Mouse (Mus musculus) NIH3T3 (cell line): Measurements from ENCODE around the gene AL607142.1.

Experiments
- DNase-seq: peaks from one replicate; pipeline ENCODE4 v3.0.0-alpha.2; 2012; ENCODE audit warnings: low read depth

The AL607142.1 gene

DNA sequence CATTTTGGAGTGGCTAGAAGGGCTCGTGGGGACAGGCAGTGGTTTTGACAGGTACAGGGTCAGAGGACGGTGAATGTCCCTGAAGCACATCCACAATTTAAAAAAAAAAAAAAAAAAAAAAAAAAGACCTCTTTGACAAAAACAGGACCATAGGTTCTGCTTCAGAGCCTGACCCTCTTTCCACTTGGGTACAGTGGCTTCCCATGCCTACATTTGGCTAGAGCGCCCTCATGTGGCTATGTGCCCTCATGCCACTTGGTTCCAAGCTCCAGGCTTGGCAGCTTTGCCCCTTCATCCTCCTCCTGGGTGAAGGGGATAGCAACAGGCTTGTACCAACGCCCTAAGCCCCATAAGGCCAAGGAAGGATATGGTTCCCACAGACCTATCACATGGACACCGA, 39.8 kb downstream of the AL607142.1 start:
- peak; percentile 82 for DNase-seq

DNA sequence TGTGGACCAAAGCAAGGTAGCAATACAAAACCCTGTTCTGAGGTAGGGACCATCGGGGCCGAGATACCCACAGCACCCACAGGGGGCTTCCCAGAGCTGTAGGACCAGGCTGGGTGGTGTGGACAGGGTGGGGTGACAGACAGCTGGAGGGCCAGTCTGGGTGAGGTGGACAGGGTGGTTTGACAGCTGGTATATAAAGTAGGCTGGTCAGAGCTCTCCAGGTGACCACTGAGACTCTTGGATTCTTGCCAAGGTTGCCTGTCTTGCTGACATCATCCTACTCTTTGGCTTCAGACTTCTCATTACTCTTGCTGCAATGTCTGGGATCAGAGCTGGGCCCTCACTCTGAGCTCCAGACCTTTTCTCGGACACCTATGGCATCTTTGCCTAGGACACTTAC, 41.6 kb downstream of the AL607142.1 start:
- DNase-seq: no peak

DNA sequence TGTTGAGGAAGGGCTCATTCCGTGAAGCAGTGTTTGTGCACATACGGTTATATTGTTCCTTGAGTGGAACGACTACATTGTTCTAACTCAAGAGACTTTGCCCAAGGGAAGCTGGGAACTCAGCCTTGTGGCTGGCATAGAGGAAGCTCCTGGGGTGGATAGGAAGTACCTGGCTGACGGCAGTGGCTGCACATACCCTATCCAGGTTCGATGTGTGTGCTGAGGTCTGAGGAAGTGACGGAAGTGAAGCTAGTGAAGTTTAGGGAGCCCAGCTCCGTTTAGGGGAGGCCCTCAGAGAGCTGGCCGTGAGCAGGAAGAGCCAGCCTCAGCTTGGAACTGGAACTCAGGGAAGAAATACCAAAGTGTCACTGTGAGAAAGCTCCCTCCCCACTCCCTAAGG, 43.0 kb downstream of the AL607142.1 start:
- DNase-seq: no peak

DNA sequence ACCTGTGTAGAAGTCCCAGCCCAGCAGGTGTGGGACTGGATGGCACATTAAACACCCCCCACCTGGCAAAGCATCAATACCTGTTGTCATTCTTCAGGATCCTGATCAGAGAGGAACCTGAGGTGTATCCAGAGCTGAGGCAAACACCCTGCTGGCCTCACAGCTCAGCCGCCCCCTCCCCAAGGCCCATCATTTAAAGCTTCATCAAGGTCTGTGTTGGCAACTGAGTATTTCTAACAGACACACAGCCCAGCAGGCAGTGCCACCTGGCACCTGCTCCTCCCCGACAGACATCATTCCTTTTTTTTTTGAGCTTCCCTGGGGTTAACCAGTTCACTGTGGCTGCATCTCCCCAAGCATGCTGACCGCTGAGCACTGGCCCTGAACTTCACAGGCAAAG, 50.7 kb downstream of the AL607142.1 start:
- no peak for DNase-seq

DNA sequence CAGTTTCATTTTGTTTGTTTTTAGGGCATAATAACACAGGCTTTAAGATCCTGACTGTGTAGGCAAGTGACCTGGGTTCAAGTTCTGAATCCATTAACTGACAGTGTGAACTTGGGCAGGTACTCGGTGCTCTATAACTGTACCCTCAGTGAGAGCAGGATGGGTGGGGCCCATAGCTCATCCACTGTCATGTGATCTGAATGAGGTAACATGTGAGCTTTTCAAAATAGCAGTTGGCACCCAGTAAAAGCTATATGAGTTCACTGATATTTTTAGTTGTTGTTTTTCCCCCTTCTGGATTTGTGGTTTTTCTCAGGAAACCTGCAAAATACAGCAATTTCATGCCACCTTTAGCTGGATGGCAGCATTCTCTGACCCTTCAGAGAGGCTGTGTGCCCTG, 51.5 kb downstream of the AL607142.1 start:
- peak; percentile 29 for DNase-seq

DNA sequence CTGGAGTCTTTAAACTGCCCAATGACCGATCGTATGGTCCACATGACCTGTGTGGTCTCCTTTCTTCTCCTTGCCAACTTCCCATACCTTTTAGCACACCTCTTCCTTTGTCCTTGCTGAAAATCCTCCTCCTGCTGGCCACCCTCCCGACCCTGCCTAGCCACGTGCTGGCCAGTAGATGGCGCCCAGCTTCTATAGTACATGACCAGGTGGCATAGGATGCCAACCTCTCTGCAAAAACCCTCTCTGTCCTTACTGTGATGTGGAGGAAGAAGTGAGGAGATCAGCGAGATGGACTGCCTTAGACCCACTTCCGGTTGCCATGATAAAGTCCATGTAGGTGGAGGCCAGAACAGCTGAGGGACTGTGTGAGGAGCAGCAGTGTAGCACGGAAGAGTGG, 55.5 kb downstream of the AL607142.1 start:
- DNase-seq: peak; percentile 80

DNA sequence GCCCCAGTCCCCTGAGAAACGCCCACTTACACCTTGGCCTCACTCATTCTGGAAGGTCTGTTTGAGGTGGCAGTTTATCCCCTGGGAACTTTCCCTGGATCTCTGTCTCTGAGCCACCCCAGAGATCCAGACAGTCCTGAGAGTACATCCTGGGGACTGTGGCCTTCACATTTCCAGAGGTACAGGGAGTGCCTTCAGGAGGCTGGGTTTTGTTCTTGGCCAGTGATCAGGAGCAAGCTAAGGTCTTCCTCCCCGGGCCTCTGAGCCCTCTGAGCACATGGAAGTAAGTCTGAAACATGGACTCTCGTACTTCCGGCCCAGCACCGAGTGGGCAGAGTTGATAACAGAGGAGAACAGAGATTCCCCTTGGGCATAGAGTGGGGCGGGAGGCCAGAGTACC, 59.9 kb downstream of the AL607142.1 start:
- DNase-seq: no peak

DNA sequence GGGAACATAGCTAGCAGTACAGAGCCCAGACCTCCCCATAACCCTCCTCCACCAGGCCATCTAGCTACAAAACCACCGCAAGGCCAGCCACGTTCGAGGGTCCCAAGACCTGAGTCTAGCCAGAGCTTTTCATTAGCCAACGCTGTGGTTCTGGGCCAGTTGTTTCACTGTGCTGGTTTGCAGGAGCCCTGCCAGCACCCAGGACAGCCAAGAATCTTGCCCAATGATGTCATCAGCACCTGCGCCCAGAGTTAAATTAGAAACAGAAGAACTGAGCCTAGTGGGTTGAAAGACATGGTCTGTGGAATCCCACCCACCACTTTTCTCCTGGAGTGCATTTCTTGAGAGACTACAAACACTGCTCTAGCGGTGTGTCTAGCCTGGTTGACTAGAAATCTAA, 61.3 kb downstream of the AL607142.1 start:
- peak; percentile 86 for DNase-seq

DNA sequence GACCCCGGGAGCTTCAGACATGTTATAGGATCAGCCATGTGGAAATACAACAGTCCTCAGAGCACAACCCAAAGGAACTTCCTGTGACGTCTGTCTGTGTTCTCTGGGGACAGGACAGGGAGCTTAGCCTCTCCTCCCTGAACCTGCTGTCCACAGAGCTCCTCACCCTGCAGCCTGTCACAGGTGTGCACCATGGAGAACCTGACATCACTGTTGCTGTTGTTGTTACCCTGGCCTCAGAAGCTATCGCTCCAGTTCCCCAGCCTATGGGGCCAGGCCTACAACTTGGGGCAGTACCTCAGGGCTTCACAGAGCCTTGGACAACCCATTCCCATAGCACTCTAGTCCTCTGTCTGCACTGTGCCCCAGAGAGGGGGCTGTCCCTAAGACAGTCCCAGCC, 62.5 kb downstream of the AL607142.1 start:
- no peak for DNase-seq

DNA sequence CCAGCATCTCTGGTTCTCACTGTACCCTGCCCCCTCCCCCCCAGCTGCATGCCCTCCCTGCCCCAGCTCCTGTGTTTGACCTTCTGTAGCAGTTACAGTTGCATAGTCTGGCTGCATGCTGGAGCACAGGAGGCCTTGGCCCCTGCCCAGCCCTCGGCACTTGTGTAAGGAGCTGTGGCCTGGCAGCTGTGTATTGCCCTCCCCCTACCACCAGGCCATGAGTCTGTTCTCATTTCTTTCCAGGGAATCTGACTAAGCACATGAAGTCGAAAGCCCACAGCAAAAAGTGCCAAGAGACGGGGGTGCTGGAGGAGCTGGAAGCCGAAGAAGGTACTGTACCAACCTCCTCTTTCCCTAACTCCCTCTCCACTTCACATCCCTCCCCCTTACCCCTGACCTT, 63.2 kb downstream of the AL607142.1 start:
- peak; percentile 97 for DNase-seq

DNA sequence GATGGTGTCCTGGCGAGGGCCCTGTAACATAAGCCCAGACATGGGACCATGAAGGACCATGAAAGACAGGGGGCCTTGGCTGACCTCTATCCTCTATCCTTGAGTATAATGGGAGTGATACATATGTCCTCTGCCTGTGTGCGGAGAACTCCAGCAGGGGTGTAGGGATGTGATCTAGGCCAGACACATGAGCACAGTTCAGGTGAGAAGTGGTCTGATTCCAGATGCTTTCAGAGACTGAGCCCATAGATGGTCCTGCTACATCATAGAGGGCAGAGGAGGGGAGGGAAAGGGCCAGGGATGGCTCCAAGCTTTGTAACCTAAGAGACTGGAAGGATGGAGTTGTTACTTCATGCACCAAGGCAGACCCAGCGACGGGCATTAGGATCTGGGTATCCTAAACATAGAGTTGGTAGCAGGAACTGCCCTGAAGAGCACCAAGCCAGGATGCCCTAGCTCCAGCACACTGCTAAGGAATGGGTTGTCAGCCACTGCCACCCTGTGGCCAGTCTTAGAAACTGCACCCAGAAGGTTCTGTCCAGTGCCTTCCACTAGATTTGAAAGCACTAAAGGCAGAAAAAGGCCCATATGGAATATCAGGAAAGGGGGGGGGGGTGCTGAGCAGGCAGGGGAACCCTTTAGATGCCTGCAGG, 64.6 kb downstream of the AL607142.1 start:
- DNase-seq: peak; percentile 88

DNA sequence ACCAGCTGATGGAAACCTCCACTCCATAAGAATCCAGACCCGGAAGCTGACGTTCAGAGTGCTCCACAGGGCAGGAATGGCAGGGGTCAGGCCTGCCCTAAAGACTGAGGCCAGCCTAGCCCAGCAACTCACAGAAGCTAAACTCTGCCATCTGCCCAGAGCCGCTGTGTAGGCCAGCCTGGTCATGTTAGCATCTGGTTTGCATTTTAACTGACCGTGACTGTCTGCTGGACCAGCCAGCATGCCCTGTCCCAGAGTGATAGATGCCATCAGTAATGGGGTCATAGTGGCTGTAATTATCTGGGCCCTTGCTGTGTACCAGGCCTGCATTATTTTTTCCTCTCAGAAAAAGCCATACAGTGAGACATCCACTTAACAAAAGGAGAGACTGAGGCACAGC, 66.1 kb downstream of the AL607142.1 start:
- no peak for DNase-seq

DNA sequence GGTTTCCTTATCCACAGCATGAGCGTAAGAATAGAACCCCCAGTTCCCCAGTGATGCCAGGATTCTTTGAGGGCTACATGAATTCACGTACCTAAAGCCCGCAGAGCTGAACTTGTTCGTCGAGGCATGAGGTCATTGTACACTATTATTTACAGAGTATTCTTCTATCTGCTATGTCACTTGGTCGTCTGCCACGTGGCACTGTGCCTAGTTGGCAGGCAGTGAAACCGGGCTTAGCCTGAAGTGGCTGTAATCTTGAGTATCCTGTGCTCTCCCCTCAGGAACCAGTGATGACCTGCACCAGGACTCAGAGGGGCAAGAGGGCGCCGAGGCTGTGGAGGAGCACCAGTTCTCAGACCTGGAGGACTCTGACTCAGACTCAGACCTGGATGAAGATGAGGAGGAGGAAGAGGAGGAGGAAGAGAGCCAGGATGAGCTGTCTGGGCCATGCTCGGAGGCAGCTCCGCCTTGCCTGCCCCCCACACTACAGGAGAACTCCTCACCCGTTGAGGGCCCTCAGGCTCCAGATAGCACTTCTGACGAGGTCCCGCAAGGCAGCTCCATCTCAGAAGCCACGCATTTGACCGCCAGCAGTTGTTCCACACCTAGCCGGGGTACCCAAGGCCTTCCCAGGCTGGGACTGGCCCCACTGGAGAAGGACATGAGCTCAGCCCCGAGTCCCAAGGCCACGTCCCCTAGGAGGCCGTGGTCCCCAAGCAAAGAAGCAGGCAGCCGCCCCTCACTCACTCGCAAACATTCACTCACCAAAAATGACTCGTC, 66.8 kb downstream of the AL607142.1 start:
- peak; percentile 83 for DNase-seq

DNA sequence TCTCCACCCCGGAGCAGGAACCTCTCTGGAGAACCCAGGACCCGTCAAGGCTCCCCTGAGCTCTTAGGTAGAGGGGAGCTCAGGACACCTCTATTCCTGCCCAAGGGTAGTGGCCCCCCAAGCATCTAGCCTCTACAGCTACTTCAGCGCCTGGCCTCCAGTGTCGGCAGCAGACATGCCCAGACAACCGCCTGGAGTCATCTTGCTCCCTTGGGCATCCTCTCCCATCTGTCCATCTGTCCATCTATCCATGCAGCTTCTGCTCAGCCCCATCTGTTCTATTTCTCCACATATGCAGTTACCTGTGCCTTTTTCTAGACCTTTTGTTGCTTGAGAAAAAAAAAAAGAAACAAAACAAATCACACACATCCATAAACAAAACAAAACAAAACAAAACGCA, 69.4 kb downstream of the AL607142.1 start:
- no peak for DNase-seq

DNA sequence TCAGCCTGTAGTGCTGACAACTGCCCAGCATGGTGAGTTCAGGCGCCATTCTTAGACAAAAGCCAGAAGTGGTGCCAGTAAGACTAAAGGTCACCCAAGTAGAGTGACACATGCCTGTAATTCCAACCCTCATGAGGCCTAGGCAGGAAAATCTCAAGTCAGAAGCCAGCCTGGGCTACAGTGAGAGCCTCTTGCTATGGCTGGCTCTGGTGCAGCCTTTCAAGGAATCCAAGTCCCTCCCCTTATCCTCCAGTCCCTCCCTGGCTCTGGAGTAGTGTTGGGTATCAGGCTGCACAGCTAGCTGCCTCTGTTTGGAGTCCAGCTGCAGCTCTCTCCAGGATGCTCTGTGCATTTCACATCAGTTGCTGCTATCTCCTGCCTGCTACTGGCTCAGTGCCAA, 77.0 kb downstream of the AL607142.1 start:
- DNase-seq: peak; percentile 52

DNA sequence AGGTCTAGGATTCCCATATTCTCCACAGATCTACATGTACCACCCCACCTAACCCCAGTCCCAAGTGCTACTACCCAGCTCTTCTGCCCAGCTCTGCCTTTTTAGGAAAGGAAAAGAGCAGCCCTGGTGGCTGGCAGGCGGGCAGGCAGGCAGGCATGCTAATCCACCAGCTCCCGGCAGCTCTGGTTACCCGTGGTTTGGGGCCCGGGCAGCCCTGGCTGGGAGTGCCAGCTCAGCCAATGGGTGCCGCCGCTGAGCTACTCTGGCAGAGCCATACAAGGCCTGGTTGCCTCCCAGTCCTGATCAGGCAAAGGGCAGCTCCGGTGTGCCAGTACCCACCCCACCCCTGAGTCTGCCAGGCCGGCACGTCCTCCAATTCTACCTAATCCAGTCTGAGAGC, 78.1 kb downstream of the AL607142.1 start:
- DNase-seq: no peak
